Comparison of ENCODE assay signal across 11 mouse cellular contexts in the genomic region with DNA sequence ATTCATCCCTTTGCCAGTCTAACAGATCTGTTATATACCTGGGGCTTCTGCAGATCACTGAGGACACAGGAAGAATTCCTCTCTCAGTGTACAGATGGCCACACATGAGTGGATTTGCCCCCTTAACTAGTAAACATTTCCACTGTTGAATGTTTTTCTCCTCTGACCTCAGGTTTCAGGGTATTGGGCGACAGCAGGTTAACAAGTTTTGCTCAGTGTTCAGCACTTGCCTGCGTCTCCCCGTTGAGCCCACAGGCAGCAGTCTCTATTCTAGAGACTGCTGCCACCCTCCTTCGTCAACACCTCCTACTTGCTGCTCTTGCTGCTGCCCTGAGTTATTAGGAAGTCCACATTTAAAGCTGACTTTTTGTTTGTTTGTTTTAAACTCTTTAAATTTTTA. TPM values are rescaled to one million over a fixed set of nuclear protein-coding genes. Genes with fewer than 3 reads are reported as not detected.
DNase-seq lines count a peak whose midpoint lies in the region; ATAC-seq and TF ChIP-seq lines count a peak whose summit lies in the region.
"Had no signal": no experiment of that assay in that cellular context is flagged by ENCODE, and none has a peak within 500 bp of the region (broad histone marks: within the 10 kb centered on the region; RNA-seq: fewer than 3 reads in every experiment).

No protein-coding gene starts in this region.

- no peak for ATAC-seq in hindbrain, embryonic 14.5 days (ENCODE audit: low FRiP score)
- ATAC-seq in hindbrain, embryonic 11.5 days (ENCODE audit: low FRiP score): no peak
- no peak for ATAC-seq in lung, postnatal 0 days
- ATAC-seq in liver, postnatal 0 days: no peak
- ATAC-seq: CD4-positive, CD25-positive, alpha-beta regulatory T cell, adult 4 months had no signal

- H3K4me1 ChIP-seq in hindbrain, embryonic 14.5 days (replicated peaks; ENCODE audit: control insufficient read depth, insufficient read depth, low read length): peaks cover 33% of the 10 kb centered on the region
- H3K4me1 ChIP-seq in hindbrain, embryonic 11.5 days (replicated peaks; ENCODE audit: control insufficient read depth, insufficient read depth, low read length): peaks cover 4% of the 10 kb centered on the region
- peaks cover 22% of the 10 kb centered on the region for H3K4me1 ChIP-seq in lung, postnatal 0 days (ENCODE audit: insufficient read depth, low read depth, low read length)
- H3K4me1 ChIP-seq in liver, postnatal 0 days (ENCODE audit: insufficient read depth): peaks cover 46% of the 10 kb centered on the region

- peak overlapping the region; percentile 21; the same call in 1 of the 2 replicates for H3K27ac ChIP-seq in hindbrain, embryonic 14.5 days
- H3K27ac ChIP-seq in hindbrain, embryonic 11.5 days (ENCODE audit: low read depth, low read length): no peak overlapping the region
- peak overlapping the region; percentile 49; the same call in 1 of the 2 replicates for H3K27ac ChIP-seq in lung, postnatal 0 days (ENCODE audit: low read length)
- 0 out of 2 replicates have a peak overlapping the region, but pooled peaks have one; percentile 7 for H3K27ac ChIP-seq in liver, postnatal 0 days (ENCODE audit: low read depth)
- H3K27ac ChIP-seq: liver, embryonic 14.5 days had no signal

- H3ac ChIP-seq in myocyte (ENCODE audit: control insufficient read depth, insufficient read length): no peak overlapping the region

- TF ChIP-seq CTCF in lung, postnatal 0 days (IDR thresholded peaks at IDR 0.05): no peak
- no peak for TF ChIP-seq CTCF in liver, postnatal 0 days (IDR thresholded peaks at IDR 0.05; ENCODE audit: low read depth)

- no peak for TF ChIP-seq POLR2A in myocyte (IDR thresholded peaks at IDR 0.05; ENCODE audit: insufficient read length, low read depth)

- intact Hi-C loops in left cerebral cortex, postnatal 25 days (cut with DNase I): no loop called here

- no peak overlapping the region for H3K9ac ChIP-seq in hindbrain, embryonic 14.5 days
- H3K9ac ChIP-seq in hindbrain, embryonic 11.5 days (ENCODE audit: low read depth, low read length): no peak overlapping the region
- no peak overlapping the region for H3K9ac ChIP-seq in lung, postnatal 0 days (replicated peaks; ENCODE audit: low read depth)
- H3K9ac ChIP-seq in liver, postnatal 0 days (replicated peaks): no peak overlapping the region
- H3K9ac ChIP-seq: liver, embryonic 14.5 days had no signal

- DNase-seq in hindbrain, embryonic 14.5 days (ENCODE audit: low spot score): no peak
- DNase-seq in hindbrain, embryonic 11.5 days (ENCODE audit: low spot score): no peak
- DNase-seq in lung, postnatal 0 days (ENCODE audit: low spot score): no peak
- no peak for DNase-seq in lung, postnatal 36 days
- DNase-seq in liver, postnatal 0 days: no peak
- DNase-seq in left cerebral cortex, postnatal 25 days (ENCODE audit: low spot score in 2 of 2): no peak
- DNase-seq in ovary, postnatal 36 days (ENCODE audit: low spot score): no peak
- DNase-seq: thymus, postnatal 36 days had no signal

- H3K9me3 ChIP-seq in hindbrain, embryonic 14.5 days (ENCODE audit: control insufficient read depth, low read length): no peaks in the 10 kb centered on the region
- no peaks in the 10 kb centered on the region for H3K9me3 ChIP-seq in hindbrain, embryonic 11.5 days (ENCODE audit: control insufficient read depth, low read length)
- H3K9me3 ChIP-seq in lung, postnatal 0 days (ENCODE audit: low read length): no peaks in the 10 kb centered on the region
- H3K9me3 ChIP-seq in liver, postnatal 0 days (ENCODE audit: low read length): no peaks in the 10 kb centered on the region

- peaks cover 29% of the 10 kb centered on the region for H3K79me2 ChIP-seq in myocyte (ENCODE audit: control insufficient read depth, insufficient read depth)

- H3K36me3 ChIP-seq in hindbrain, embryonic 14.5 days (replicated peaks; ENCODE audit: control insufficient read depth, insufficient read depth): peaks cover 42% of the 10 kb centered on the region
- peaks cover 10% of the 10 kb centered on the region for H3K36me3 ChIP-seq in hindbrain, embryonic 11.5 days (ENCODE audit: control insufficient read depth, insufficient read depth, low read length)
- H3K36me3 ChIP-seq in lung, postnatal 0 days (ENCODE audit: insufficient read depth, low read length): peaks cover 14% of the 10 kb centered on the region; the same call in 1 of the 2 replicates
- H3K36me3 ChIP-seq in liver, postnatal 0 days (replicated peaks; ENCODE audit: insufficient read depth, low read length): peaks cover 51% of the 10 kb centered on the region
- H3K36me3 ChIP-seq in myocyte (ENCODE audit: control insufficient read depth, insufficient read depth): peaks cover 40% of the 10 kb centered on the region

- 79% methylated on average over 4 of the region's 4 CpGs for WGBS in hindbrain, embryonic 14.5 days
- 89% methylated on average over 4 of the region's 4 CpGs for WGBS in hindbrain, embryonic 11.5 days
- 65% methylated on average over 4 of the region's 4 CpGs for WGBS in lung, postnatal 0 days
- 87% methylated on average over 4 of the region's 4 CpGs for WGBS in liver, postnatal 0 days (ENCODE audit: insufficient replicate concordance)

- no peaks in the 10 kb centered on the region for H3K27me3 ChIP-seq in hindbrain, embryonic 14.5 days (ENCODE audit: control insufficient read depth, insufficient read depth, low read length)
- H3K27me3 ChIP-seq in hindbrain, embryonic 11.5 days (ENCODE audit: control insufficient read depth, insufficient read depth, low read length): no peaks in the 10 kb centered on the region
- H3K27me3 ChIP-seq in lung, postnatal 0 days (replicated peaks; ENCODE audit: insufficient read depth, low read length): no peaks in the 10 kb centered on the region
- H3K27me3 ChIP-seq in liver, postnatal 0 days (ENCODE audit: insufficient read depth, low read length): no peaks in the 10 kb centered on the region
- H3K27me3 ChIP-seq in myocyte (ENCODE audit: control insufficient read depth, insufficient read depth, insufficient read length): no peaks in the 10 kb centered on the region

- no peak for TF ChIP-seq EP300 in lung, postnatal 0 days (IDR thresholded peaks at IDR 0.05)
- no peak for TF ChIP-seq EP300 in liver, postnatal 0 days (IDR thresholded peaks at IDR 0.05; ENCODE audit: low read depth)

- H3K4me3 ChIP-seq in hindbrain, embryonic 14.5 days (replicated peaks; ENCODE audit: low read length): no peak overlapping the region
- H3K4me3 ChIP-seq in hindbrain, embryonic 11.5 days (ENCODE audit: low read depth, low read length): no peak overlapping the region
- H3K4me3 ChIP-seq in lung, postnatal 0 days (ENCODE audit: low read depth, low read length): no peak overlapping the region
- H3K4me3 ChIP-seq in liver, postnatal 0 days (ENCODE audit: low read depth, low read length): no peak overlapping the region
- H3K4me3 ChIP-seq in myocyte: no peak overlapping the region

- no peak overlapping the region for H3K4me2 ChIP-seq in hindbrain, embryonic 14.5 days (replicated peaks)
- H3K4me2 ChIP-seq in hindbrain, embryonic 11.5 days (replicated peaks; ENCODE audit: low read depth, low read length): no peak overlapping the region
- no peak overlapping the region for H3K4me2 ChIP-seq in lung, postnatal 0 days (replicated peaks; ENCODE audit: low read depth, low read length)
- H3K4me2 ChIP-seq in liver, postnatal 0 days (ENCODE audit: low read depth, low read length): no peak overlapping the region
- no peak overlapping the region for H3K4me2 ChIP-seq in myocyte (ENCODE audit: low read depth)

RNA-seq across cellular contexts. Expression of a gene that starts 5.5 kb away (rescaled TPM):
- 34.8 and 37.9 TPM in 2 replicates for polyA plus RNA-seq in hindbrain, embryonic 14.5 days (2014; fragmentation: Nextera tagmentation; extraction: Ambion mirVana)
- polyA plus RNA-seq in hindbrain, embryonic 11.5 days (2014; fragmentation: Nextera tagmentation; extraction: Ambion mirVana): 42.6 and 49.8 TPM in 2 replicates
- polyA plus RNA-seq in lung, postnatal 0 days (2015; fragmentation: Nextera tagmentation; extraction: Ambion mirVana): 21.4 and 23.5 TPM in 2 replicates
- polyA plus RNA-seq in liver, postnatal 0 days (2015; fragmentation: Nextera tagmentation; extraction: Ambion mirVana): 10.0 and 15.9 TPM in 2 replicates
- 32.9 TPM for polyA plus RNA-seq in myocyte (2012; fragmentation: generic; extraction: Trizol)
- total RNA-seq in left cerebral cortex, postnatal 25 days (2021): 10 to 100 TPM; 70.2 to 76.0 TPM

RNA-seq across cellular contexts. Expression of a gene that starts 5.5 kb away (rescaled TPM):
- 61.4 and 63.6 TPM in 2 replicates for polyA plus RNA-seq in hindbrain, embryonic 14.5 days (2014; fragmentation: Nextera tagmentation; extraction: Ambion mirVana)
- polyA plus RNA-seq in hindbrain, embryonic 11.5 days (2014; fragmentation: Nextera tagmentation; extraction: Ambion mirVana): 67.4 and 68.4 TPM in 2 replicates
- polyA plus RNA-seq in lung, postnatal 0 days (2015; fragmentation: Nextera tagmentation; extraction: Ambion mirVana): 40.7 and 44.8 TPM in 2 replicates
- polyA plus RNA-seq in liver, postnatal 0 days (2015; fragmentation: Nextera tagmentation; extraction: Ambion mirVana): 81.2 and 82.4 TPM in 2 replicates
- polyA plus RNA-seq in myocyte (2012; fragmentation: generic; extraction: Trizol): 104 TPM
- 10 to 100 TPM; 35.3 to 40.1 TPM for total RNA-seq in left cerebral cortex, postnatal 25 days (2021)

RNA-seq across cellular contexts. Expression of a gene that starts 11.8 kb away (rescaled TPM):
- 387 and 408 TPM in 2 replicates for polyA plus RNA-seq in hindbrain, embryonic 14.5 days (2014; fragmentation: Nextera tagmentation; extraction: Ambion mirVana)
- polyA plus RNA-seq in hindbrain, embryonic 11.5 days (2014; fragmentation: Nextera tagmentation; extraction: Ambion mirVana): 200 and 243 TPM in 2 replicates
- 19.3 and 24.6 TPM in 2 replicates for polyA plus RNA-seq in lung, postnatal 0 days (2015; fragmentation: Nextera tagmentation; extraction: Ambion mirVana)
- 3.4 and 4.8 TPM in 2 replicates for polyA plus RNA-seq in liver, postnatal 0 days (2015; fragmentation: Nextera tagmentation; extraction: Ambion mirVana)
- 23.1 TPM for polyA plus RNA-seq in myocyte (2012; fragmentation: generic; extraction: Trizol)
- total RNA-seq in left cerebral cortex, postnatal 25 days (2021): 10 to 100 TPM; 53.0 to 56.1 TPM

RNA-seq across cellular contexts. Expression of a gene that starts 24.5 kb away (rescaled TPM):
- 55.3 and 57.5 TPM in 2 replicates for polyA plus RNA-seq in hindbrain, embryonic 14.5 days (2014; fragmentation: Nextera tagmentation; extraction: Ambion mirVana)
- polyA plus RNA-seq in hindbrain, embryonic 11.5 days (2014; fragmentation: Nextera tagmentation; extraction: Ambion mirVana): 23.6 and 25.2 TPM in 2 replicates
- 15.9 and 18.5 TPM in 2 replicates for polyA plus RNA-seq in lung, postnatal 0 days (2015; fragmentation: Nextera tagmentation; extraction: Ambion mirVana)
- 15.6 and 16.9 TPM in 2 replicates for polyA plus RNA-seq in liver, postnatal 0 days (2015; fragmentation: Nextera tagmentation; extraction: Ambion mirVana)
- polyA plus RNA-seq in myocyte (2012; fragmentation: generic; extraction: Trizol): 33.7 TPM
- 10 to 100 TPM; 55.4 to 59.6 TPM for total RNA-seq in left cerebral cortex, postnatal 25 days (2021)

RNA-seq across cellular contexts. Expression of a gene that starts 42.1 kb away (rescaled TPM):
- 25.8 and 29.0 TPM in 2 replicates for polyA plus RNA-seq in hindbrain, embryonic 14.5 days (2014; fragmentation: Nextera tagmentation; extraction: Ambion mirVana)
- 33.5 and 39.8 TPM in 2 replicates for polyA plus RNA-seq in hindbrain, embryonic 11.5 days (2014; fragmentation: Nextera tagmentation; extraction: Ambion mirVana)
- 22.3 and 25.8 TPM in 2 replicates for polyA plus RNA-seq in lung, postnatal 0 days (2015; fragmentation: Nextera tagmentation; extraction: Ambion mirVana)
- 14.3 and 15.6 TPM in 2 replicates for polyA plus RNA-seq in liver, postnatal 0 days (2015; fragmentation: Nextera tagmentation; extraction: Ambion mirVana)
- polyA plus RNA-seq in myocyte (2012; fragmentation: generic; extraction: Trizol): 29.4 TPM
- total RNA-seq in left cerebral cortex, postnatal 25 days (2021): 10 to 100 TPM; 29.5 to 32.4 TPM
